Mouse (Mus musculus) frontal cortex, postnatal 36 days (tissue): ENCODE results near the gene Dgka.
"Not testable (repeated sequence)": the region's sequence is repeated elsewhere in the genome, so short reads cannot be mapped to it uniquely, and the experiment has no call there.

Experiments
- DNase-seq, 2 experiments: peaks; one replicate each; pipeline ENCODE4 v3.0.0; 2022; ENCODE audit warnings: low spot score in 2 of 2

Gene Dgka

DNA sequence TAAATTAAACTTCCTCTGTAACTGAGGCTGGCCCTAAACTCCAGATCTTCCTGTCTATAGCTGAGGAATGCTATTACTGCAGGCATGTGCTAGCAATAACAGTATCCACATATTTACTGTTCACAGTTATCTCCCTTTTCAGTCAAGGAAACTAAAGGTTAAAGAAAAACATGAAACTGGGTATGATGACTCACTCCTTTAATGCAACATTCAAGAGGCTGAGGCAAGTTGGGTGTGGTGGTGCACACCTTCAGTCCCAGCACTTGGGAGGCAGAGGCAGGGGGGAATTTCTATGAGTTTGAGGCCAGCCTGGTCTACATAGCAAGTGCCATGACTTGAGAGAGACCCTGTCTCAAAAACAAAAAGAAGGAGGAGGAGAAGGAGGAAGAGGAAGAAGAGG is 12.7 kb downstream of the Dgka start:
- no peak for DNase-seq

- DNase-seq, result peak; percentile 51 to 56
These were observed 13.6 kb downstream of the Dgka start for GRCm38 (mm10) chr10:128731002-128731433.

- DNase-seq, result no peak
These were observed 16.6 kb downstream of the Dgka start for GRCm38 (mm10) chr10:128728059-128728458.

DNA sequence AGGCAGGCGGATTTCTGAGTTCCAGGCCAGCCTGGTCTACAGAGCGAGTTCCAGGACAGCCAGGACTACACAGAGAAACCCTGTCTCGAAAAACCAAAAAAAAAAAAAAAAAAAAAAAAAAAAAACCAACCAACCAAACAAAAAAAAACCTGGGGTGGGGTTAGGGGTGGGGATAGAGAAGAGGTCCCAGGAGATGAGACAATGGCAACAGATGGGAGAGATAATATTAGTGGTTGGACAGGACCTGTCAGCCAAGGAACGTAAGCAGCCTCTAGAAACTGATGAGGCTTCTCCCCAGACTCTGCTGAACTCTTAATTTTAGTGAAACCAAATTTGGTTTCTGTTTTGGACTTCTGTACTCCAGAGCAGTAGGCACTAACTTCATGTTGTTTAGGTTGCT is 19.2 kb downstream of the Dgka start:
- DNase-seq, result not testable (repeated sequence)

GRCm38 (mm10) chr10:128715559-128716537 is 28.8 kb downstream of the Dgka start:
- DNase-seq, result no peak

GRCm38 (mm10) chr10:128711318-128711717 is 33.3 kb downstream of the Dgka start:
- not testable (repeated sequence) for DNase-seq

DNA sequence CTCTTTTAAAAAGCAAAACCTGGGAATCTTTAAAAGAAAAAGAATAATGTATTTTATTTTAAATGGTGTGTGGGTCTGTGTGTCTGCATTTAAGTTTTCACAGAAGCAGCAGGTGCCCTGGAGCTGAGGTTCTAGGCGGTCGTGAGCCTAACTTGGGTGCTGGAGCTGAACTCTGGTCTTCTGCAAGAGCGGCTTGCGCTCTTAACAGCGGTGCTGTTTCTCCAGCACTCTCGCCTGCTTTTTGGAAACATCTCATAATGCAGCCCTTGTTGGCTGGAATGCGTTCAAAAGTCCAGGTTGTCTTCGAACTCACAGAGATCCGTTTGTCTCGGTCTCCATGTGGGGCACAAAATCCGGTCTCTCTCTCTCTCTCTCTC is 39.4 kb downstream of the Dgka start:
- DNase-seq, result no peak

DNA sequence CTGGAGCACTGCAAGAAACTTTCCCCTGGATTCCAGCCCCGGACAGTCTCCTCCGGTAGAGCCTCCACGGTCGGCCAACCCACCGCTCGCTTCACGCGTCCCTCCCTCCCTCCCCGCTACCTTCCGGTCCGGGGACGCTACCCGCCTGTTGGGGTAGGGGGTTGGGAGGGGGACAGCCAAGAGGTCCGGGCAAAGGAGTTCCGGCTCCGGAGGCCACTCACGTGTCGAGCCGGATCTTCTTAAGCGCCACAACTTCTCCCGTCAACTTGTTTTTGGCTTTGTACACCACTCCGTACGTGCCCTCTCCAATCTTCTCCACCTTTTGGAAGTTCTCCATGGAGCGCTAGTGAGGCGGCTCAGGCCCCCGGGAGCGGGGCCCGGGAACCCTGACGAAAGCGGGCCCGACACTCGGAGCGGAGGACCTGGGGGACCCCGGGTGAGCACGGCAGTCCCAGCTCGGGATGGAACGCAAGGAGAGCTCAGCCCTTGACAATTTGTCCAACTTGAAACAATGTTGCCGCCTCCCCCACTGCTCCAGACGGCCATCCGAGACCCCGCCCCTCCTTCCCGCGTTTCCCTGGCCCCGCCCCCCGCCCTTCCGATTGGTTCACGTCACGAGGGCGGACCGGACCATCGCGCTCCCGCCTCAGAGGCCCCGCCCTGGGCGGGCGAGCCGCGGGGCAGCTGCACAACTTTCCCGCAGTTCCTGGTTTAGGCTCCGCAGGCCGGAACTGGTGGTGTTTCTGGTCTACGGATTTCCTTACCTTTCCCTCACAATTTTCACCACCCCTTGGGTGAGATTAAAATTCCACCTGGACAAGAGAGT is 40.0 kb downstream of the Dgka start, which contains the start of gene Cdk2:
Cdk2 (minus strand) TSS at position 541 of the 826 bp plus-strand sequence.
- peak; percentile 74 to 75 for DNase-seq

GRCm38 (mm10) chr10:128703895-128704294 is 40.8 kb downstream of the Dgka start, which contains the start of gene Pmel:
Pmel (plus strand) TSS chr10:128704195.
- no peak for DNase-seq

DNA sequence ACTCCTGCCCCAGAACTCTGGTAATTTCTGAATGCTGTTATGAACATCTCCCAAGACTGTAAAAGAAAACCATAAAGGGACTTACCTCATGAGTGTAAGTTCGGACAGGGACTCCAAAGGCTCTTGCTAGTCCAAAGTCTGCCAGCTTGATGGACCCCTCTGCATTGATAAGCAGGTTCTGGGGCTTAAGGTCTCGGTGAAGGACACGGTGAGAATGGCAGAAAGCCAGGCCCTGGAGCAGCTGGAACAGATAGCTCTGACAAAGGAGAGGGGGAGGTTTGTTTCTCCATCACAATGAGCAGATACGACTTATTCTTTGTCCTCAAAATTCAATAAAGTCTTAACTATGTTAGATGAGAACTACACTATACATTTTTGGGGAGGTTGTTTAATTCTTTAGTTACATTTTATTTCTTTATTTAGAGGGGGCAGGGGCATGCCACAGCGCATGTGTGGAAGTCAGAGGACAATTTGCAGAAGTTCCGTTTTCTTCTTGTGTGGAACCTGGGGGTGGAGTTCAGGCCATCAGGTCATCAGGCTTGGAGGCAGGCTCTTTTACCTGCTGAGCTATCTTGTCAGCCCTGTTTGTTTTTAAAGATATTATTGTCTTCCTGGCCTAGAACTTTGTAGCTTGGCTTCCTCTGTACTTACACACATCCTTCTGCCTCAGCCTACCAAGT is 42.2 kb downstream of the Dgka start:
- no peak for DNase-seq

- no peak for DNase-seq
These were observed 43.9 kb downstream of the Dgka start for GRCm38 (mm10) chr10:128700712-128701111.

- no peak for DNase-seq
These were observed 45.0 kb downstream of the Dgka start for GRCm38 (mm10) chr10:128699611-128700010.

DNA sequence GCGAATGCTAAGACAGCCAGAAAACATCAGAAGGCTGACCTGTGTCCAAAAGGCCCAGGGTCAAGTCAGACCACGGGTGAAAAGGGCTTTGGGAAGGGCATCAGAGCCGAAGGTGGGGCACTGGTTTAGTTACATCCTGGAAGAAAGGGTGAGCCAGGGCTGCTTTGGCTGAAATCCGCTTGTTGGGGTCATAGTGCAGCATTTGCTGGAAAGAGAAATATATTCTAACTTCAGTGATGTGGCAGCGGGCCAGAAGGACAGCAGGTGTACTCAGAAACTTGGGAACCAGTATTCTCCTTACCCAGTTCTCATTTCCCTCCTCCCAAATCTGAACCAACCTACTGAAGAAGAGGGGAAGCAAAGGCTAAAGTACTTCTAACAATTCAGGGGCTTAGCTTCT is 45.6 kb downstream of the Dgka start:
- no peak for DNase-seq

DNA sequence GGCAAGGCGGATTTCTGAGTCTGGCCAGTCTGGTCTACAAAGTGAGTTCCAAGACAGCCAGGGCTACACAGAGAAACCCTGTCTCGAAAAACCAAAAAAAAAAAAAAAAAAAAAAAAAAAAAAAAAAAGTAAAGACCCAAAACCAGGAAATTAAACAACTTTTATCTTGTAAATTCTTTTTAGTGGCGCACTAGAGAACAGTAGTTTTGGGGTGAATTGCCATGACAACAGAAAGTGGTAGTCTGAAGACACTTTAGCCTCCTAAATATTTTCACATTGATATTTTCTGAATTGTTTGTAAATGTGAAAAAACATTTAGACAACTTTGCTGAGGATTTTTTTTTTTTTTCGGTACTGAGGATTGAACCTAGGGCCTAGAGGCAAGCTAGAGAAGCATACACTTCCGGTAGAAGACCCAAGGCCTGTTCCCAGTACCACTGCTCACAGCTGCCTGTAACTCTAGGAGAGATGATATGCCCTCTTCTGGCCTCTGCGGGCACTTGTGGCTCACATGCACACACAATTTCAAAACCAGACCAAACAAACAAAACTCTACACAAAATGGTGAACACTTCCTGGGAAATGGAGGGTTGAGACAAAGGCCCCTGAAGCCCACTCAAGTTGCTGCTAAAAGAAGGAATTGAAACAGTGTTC is 47.5 kb downstream of the Dgka start:
- DNase-seq, result no peak

DNA sequence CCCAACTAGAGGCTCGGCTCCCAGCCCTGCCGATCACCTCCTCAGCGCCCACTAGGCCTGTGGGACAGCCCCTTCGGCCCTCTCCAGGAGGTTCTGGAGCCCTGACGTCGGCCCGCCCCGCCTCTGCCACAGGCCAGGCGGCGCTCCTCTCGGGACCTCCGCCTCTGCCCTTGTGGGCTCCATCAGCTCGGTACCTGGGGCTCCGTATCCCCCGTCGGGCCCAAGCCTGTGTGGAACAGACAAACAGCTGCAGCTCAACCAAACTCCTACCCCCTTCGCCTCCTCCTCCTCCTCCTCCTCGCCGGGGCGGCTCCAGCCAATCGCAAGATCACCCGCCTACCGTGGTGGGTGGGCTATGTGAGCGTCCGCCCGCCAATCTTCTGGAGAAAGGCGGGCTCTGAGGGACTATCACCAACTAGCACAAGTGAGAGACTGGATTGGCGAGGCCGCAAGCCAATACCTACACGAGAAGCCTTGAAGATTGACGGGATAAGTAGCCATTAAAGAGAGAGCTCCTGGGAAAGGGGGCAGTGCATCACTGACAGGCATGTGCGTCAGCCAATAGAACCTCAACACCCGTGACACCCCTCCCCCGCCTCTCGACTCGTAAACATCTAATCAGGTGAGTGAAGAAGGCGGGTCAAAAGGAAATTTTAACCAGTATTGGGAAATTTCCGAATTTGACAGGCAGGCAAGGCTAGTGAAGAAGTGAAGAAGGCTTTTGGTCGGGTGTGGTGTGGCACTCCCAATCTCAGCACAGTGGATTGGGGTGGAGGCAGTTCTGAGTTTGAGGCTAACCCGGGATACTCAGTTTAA is 48.5 kb downstream of the Dgka start, which contains the start of gene Rab5b:
Rab5b (minus strand) TSS at position 273 of the 816 bp plus-strand sequence.
- peak; percentile 100 for DNase-seq

DNA sequence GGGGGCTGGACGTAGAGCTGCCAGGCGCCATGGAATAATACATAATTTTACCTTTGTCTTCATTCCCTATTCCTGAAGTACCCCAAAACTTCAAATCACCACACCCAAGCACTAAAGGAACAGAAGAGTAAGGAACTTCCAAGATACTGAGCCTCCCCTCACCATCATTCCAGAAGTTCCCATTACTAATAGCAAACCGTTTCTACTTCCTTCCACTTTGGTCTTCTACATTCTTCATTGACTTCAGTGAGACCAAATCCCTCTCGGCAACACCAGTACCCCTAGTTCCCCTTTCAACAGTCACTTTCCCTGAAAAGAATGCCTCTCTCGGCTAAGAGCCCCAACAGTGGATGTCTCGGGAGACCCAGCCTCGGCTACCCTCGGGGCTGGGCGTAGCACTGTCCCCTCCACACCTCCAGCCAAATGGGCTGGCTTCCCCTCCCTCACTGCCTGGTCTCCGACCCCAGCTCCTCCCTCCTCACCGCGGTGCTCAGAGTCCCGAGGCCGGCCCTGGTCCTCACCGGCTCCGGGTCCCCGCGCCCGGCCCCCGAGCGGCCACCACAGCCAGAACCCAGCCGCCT is 49.2 kb downstream of the Dgka start:
- no peak for DNase-seq

GRCm38 (mm10) chr10:128674469-128675008 is 70.1 kb downstream of the Dgka start:
- DNase-seq, result peak in 1 of 2 experiments; percentile 28

DNA sequence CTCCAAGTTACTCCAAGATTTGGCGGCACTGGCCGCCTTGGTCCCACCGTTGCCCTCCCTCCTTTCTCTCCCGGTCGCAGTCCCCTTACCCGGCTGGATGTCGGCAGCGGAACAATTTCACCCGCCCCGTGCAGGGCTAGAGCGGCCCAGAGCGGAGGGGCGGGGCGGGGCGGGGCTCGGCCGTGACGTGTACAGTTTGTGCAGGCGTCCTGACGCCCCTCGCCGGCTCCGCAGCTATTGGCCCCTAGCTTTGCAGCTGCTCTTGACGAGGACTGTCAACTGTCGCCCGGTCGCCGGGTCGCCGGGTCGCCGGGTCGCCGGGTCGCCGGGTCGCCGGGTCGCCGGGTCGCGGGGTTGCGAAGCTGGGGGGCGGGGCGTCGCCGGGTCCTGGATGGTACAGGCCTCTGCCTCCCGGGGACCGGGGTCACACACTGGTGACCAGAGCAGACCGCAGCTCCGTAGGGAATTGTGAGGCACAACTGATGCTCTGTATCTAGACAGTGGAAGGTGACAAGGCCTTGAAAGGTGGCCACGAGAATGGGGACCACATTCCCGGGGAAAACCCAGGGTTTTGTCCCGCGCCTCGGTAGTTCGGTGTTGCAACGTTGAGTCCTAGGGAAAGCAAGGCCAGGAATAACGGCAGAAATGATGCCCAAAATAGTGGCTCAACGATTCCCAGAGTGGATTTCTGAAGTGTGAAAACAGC is 70.7 kb downstream of the Dgka start, which contains the start of gene Suox:
Suox (minus strand) TSS at position 311 of the 706 bp plus-strand sequence.
- DNase-seq, result peak; percentile 79 to 81

GRCm38 (mm10) chr10:128671148-128671547 is 73.5 kb downstream of the Dgka start:
- no peak for DNase-seq
